Mouse (Mus musculus) CH12.LX (cell line): ENCODE data around the gene Zdhhc23. TPM values are rescaled to one million over a fixed set of nuclear protein-coding genes. Genes with fewer than 3 reads are reported as not detected.

Experiments used
- DNase-seq: peaks from one replicate; pipeline ENCODE4 v3.0.0-alpha.2; 2013; ENCODE audit errors: extremely low read depth
- H3K27ac ChIP-seq: 2 replicates; pipeline ENCODE4 v1.5.1; 2012; ENCODE audit warnings: low read depth, mild to moderate bottlenecking, control low read depth, moderate library complexity; ENCODE audit not compliant: insufficient read depth
- H3K27me3 ChIP-seq: replicated peaks from 2 replicates; pipeline ENCODE3; 2012; ENCODE audit warnings: inconsistent platforms
- H3K36me3 ChIP-seq, 2 experiments: replicated peaks in 1 of 2; 2 replicates each; pipeline versions ENCODE3 to v1.6.1; 2012; ENCODE audit warnings: inconsistent platforms in 1 of 2, low read length in 1 of 2, mild to moderate bottlenecking in 1 of 2, mixed read lengths in 1 of 2, moderate library complexity in 1 of 2; ENCODE audit not compliant: control insufficient read depth in 1 of 2, insufficient read depth in 1 of 2
- H3K4me1 ChIP-seq, 2 experiments: 2 replicates each; pipeline ENCODE4 v1.6.1; 2012; ENCODE audit warnings: inconsistent platforms in 1 of 2, moderate library complexity in 1 of 2; ENCODE audit not compliant: insufficient read depth in 2 of 2, control insufficient read depth in 1 of 2
- H3K4me2 ChIP-seq: 2 replicates; pipeline ENCODE4 v1.6.1; 2012; ENCODE audit warnings: low read depth, mild to moderate bottlenecking, control low read depth; ENCODE audit not compliant: poor library complexity, insufficient read depth, severe bottlenecking
- H3K4me3 ChIP-seq, 3 experiments: fragments of 150-350 bp in 1 of 3; sonication (generic) in 1 of 3; replicated peaks in 1 of 3; 2 replicates each; pipeline versions ENCODE3 to v1.5.1; 2011 to 2012; ENCODE audit warnings: low read depth in 2 of 3, low read length in 2 of 3, mild to moderate bottlenecking in 2 of 3, moderate library complexity in 2 of 3, control low read depth in 1 of 3, improper control_type of control experiment in 1 of 3, inconsistent platforms in 1 of 3, mixed read lengths in 1 of 3; ENCODE audit not compliant: poor library complexity in 1 of 3
- H3K79me2 ChIP-seq: replicated peaks from 2 replicates; pipeline ENCODE4 v1.6.1; 2012; ENCODE audit warnings: mild to moderate bottlenecking, moderate library complexity; ENCODE audit not compliant: control insufficient read depth, poor library complexity, insufficient read depth, severe bottlenecking; ENCODE audit errors: extremely low read depth
- H3K9ac ChIP-seq: 2 replicates; pipeline ENCODE4 v1.6.1; 2012; ENCODE audit warnings: low read depth, mild to moderate bottlenecking, control low read depth, moderate library complexity; ENCODE audit not compliant: insufficient read depth
- H3K9me3 ChIP-seq: replicated peaks from 2 replicates; pipeline ENCODE3; 2012; ENCODE audit warnings: low read length, inconsistent platforms, mixed read lengths
- BHLHE40 ChIP-seq: IDR thresholded peaks from 2 replicates; pipeline ENCODE4 v1.6.1; 2011; ENCODE audit warnings: mild to moderate bottlenecking, low read depth, low read length, improper control_type of control experiment
- CHD1 ChIP-seq: IDR thresholded peaks from 2 replicates; pipeline ENCODE4 v1.6.1; 2012; ENCODE audit warnings: low read depth, low read length, improper control_type of control experiment, inconsistent platforms
- CHD2 ChIP-seq: IDR thresholded peaks from 2 replicates; pipeline ENCODE4 v1.6.1; 2011; ENCODE audit warnings: low read length, improper control_type of control experiment
- CTCF ChIP-seq, 2 experiments: IDR thresholded peaks in 1 of 2; conservative IDR thresholded peaks in 1 of 2; 2 replicates each; pipeline ENCODE4 v1.5.1; 2011 to 2012; ENCODE audit warnings: low read depth in 2 of 2, low read length in 2 of 2, improper control_type of control experiment in 1 of 2, inconsistent platforms in 1 of 2, mild to moderate bottlenecking in 1 of 2, moderate library complexity in 1 of 2
- ELF1 ChIP-seq: IDR thresholded peaks from 2 replicates; pipeline ENCODE4 v1.6.1; 2014; ENCODE audit warnings: low read depth, mild to moderate bottlenecking, inconsistent platforms, low read length, improper control_type of control experiment
- EP300 ChIP-seq: IDR thresholded peaks from 2 replicates; pipeline ENCODE4 v1.6.1; 2011; ENCODE audit warnings: low read length, improper control_type of control experiment
- ETS1 ChIP-seq: conservative IDR thresholded peaks from 2 replicates; pipeline ENCODE4 v1.6.1; 2012; ENCODE audit warnings: low read depth, mild to moderate bottlenecking, inconsistent platforms, low read length, improper control_type of control experiment, moderate library complexity
- GABPA ChIP-seq: IDR thresholded peaks from 2 replicates; pipeline ENCODE4 v1.6.1; 2012; ENCODE audit warnings: low read depth, low read length, improper control_type of control experiment, inconsistent platforms; ENCODE audit not compliant: insufficient replicate concordance
- IRF4 ChIP-seq: IDR thresholded peaks from 2 replicates; pipeline ENCODE4 v1.6.1; 2014; ENCODE audit warnings: low read depth, mild to moderate bottlenecking, inconsistent platforms, low read length, improper control_type of control experiment
- JUN ChIP-seq: IDR thresholded peaks from 2 replicates; pipeline ENCODE4 v1.6.1; 2011; ENCODE audit warnings: low read depth, mild to moderate bottlenecking, low read length, improper control_type of control experiment, moderate library complexity; ENCODE audit not compliant: insufficient read depth
- JUND ChIP-seq: conservative IDR thresholded peaks from 2 replicates; pipeline ENCODE4 v1.6.1; 2011; ENCODE audit warnings: low read depth, low read length, improper control_type of control experiment
- KAT2A ChIP-seq: IDR thresholded peaks from 2 replicates; pipeline ENCODE4 v1.6.1; 2012; ENCODE audit warnings: low read length, improper control_type of control experiment, inconsistent platforms; ENCODE audit not compliant: insufficient replicate concordance
- MAFK ChIP-seq: IDR thresholded peaks from 2 replicates; pipeline ENCODE4 v1.6.1; 2011; ENCODE audit warnings: low read length, improper control_type of control experiment; ENCODE audit not compliant: insufficient replicate concordance
- MAX ChIP-seq: IDR thresholded peaks from 2 replicates; pipeline ENCODE4 v1.6.1; 2011; ENCODE audit warnings: low read length, improper control_type of control experiment
- MEF2A ChIP-seq: IDR thresholded peaks from 2 replicates; pipeline ENCODE4 v1.6.1; 2014; ENCODE audit warnings: low read depth, mild to moderate bottlenecking, inconsistent platforms, low read length, improper control_type of control experiment, borderline replicate concordance
- MXI1 ChIP-seq: IDR thresholded peaks from 2 replicates; pipeline ENCODE4 v1.6.1; 2011; ENCODE audit warnings: mild to moderate bottlenecking, low read depth, low read length, improper control_type of control experiment
- NELFE ChIP-seq: IDR thresholded peaks from 2 replicates; pipeline ENCODE4 v1.6.1; 2011; ENCODE audit warnings: low read depth, low read length, improper control_type of control experiment
- NRF1 ChIP-seq: IDR thresholded peaks from 2 replicates; pipeline ENCODE4 v1.6.1; 2014; ENCODE audit warnings: low read depth, mild to moderate bottlenecking, inconsistent platforms, low read length, improper control_type of control experiment, moderate library complexity
- POLR2A ChIP-seq: IDR thresholded peaks from 2 replicates; pipeline ENCODE4 v1.6.1; 2011; ENCODE audit warnings: low read depth, mild to moderate bottlenecking, improper control_type of control experiment, low read length
- POLR2AphosphoS2 ChIP-seq: IDR thresholded peaks from 2 replicates; pipeline ENCODE4 v1.6.1; 2011; ENCODE audit warnings: low read depth, low read length, improper control_type of control experiment
- RCOR1 ChIP-seq: conservative IDR thresholded peaks from 2 replicates; pipeline ENCODE4 v1.6.1; 2012; ENCODE audit warnings: low read depth, mild to moderate bottlenecking, inconsistent platforms, low read length, improper control_type of control experiment
- SIN3A ChIP-seq: IDR thresholded peaks from 2 replicates; pipeline ENCODE4 v1.6.1; 2012; ENCODE audit warnings: low read length, improper control_type of control experiment, inconsistent platforms
- SMC3 ChIP-seq: IDR thresholded peaks from 2 replicates; pipeline ENCODE4 v1.6.1; 2011; ENCODE audit warnings: low read depth, low read length, improper control_type of control experiment
- TBP ChIP-seq: conservative IDR thresholded peaks from 2 replicates; pipeline ENCODE4 v1.6.1; 2011; ENCODE audit warnings: low read depth, low read length, improper control_type of control experiment
- TCF12 ChIP-seq: IDR thresholded peaks from 2 replicates; pipeline ENCODE4 v1.6.1; 2014; ENCODE audit warnings: low read depth, mild to moderate bottlenecking, inconsistent platforms, low read length, improper control_type of control experiment
- UBTF ChIP-seq: IDR thresholded peaks from 2 replicates; pipeline ENCODE4 v1.6.1; 2012; ENCODE audit warnings: low read depth, mild to moderate bottlenecking, inconsistent platforms, low read length, improper control_type of control experiment, moderate library complexity
- USF1 ChIP-seq: IDR thresholded peaks from 2 replicates; pipeline ENCODE4 v1.6.1; 2014; ENCODE audit warnings: low read depth, mild to moderate bottlenecking, inconsistent platforms, low read length, improper control_type of control experiment
- USF2 ChIP-seq: conservative IDR thresholded peaks from 2 replicates; pipeline ENCODE4 v1.6.1; 2011; ENCODE audit warnings: low read depth, low read length, improper control_type of control experiment
- ZC3H11A ChIP-seq: IDR thresholded peaks from 2 replicates; pipeline ENCODE4 v1.6.1; 2012; ENCODE audit warnings: low read depth, mild to moderate bottlenecking, inconsistent platforms, low read length, improper control_type of control experiment
- ZKSCAN1 ChIP-seq: IDR thresholded peaks from 2 replicates; pipeline ENCODE4 v1.6.1; 2012; ENCODE audit warnings: low read depth, inconsistent platforms, low read length, improper control_type of control experiment, borderline replicate concordance
- dilution Hi-C: fragments of 300-500 bp; cut with MboI; formaldehyde crosslinking; loops from 2 replicates; pipeline ENCODE4 v1.14.3; 2020; ENCODE audit warnings: low sequenced_read_pairs; ENCODE audit not compliant: extremely low pct_unique_long_range_greater_than_20kb, extremely low pct_ligation_motif_present
- in situ Hi-C: fragments of 300-500 bp; cut with MboI; formaldehyde crosslinking; loops from 3 replicates; pipeline ENCODE4 v1.14.3; 2019; ENCODE audit warnings: low sequenced_read_pairs, low pct_ligation_motif_present, low pct_unique_long_range_greater_than_20kb, mixed read lengths
- polyA plus RNA-seq: library from polyadenylated mRNA; unstranded; fragments of >175 nt; gene quantifications from 2 replicates; pipeline ENCODE4 v1.2.1, GENCODE M21; 2012; ENCODE audit warnings: low read depth; ENCODE audit not compliant: insufficient read length
- total RNA-seq, 2 experiments: library from RNA; depleted of rRNA; stranded (reverse); fragments of 300-350 nt in 1 of 2; fragments of >200 nt in 1 of 2; gene quantifications; 2 replicates each; pipeline ENCODE4 v1.2.3; 2012 to 2014

The Zdhhc23 gene
- total RNA-seq (2012; rRNA removed) (0.59 and 0.68 TPM in 2 replicates), total RNA-seq (2014; rRNA removed) (0.07 and 0.20 TPM in 2 replicates), polyA plus RNA-seq (0.46 and 0.55 TPM in 2 replicates)

DNA sequence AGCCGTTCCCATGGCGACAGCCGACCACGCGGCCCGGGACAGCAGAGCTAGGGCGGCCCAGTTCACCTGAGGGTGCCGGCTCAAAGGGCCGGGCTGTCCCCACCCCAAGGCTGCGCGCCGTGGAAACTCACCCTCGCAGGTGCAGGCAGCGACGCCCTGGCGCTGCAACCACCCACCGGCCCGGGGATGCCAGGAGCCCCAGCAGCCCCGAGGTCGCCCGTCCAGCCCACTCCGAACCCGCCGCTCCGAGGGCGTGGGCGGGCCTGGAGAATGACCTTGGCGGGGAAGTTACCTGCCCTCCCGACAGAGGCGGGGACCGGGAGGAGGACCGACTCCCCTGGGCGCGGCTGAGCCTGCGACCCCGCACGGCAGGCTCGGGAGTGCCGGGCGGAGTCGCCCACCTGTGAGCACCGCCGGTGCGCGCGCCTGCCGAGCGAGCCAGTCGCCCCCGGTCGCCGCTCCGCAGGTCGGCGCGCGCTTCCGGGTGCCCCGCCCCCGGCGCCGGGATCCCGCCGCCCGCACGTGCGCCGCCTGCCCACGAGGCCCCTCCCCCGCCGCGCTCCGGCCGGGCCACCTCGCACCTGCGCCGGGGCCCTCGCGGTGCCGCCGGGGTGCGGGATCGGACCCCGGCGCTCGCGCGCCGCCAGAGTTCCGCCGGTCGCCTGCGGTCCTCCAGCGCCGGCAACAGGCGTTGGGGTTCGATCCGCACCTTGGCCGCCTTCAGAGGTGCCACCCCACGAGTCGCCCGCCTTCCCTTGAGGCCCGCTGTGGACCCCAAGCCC is at the start of gene Zdhhc23:
Zdhhc23 (minus strand) TSS at position 464 of the 782 bp plus-strand sequence.
- H3K9me3 ChIP-seq: no peaks in the 10 kb centered on the region
- no peaks in the 10 kb centered on the region for H3K79me2 ChIP-seq
- H3K4me1 ChIP-seq: peaks cover 0 to 7% of the 10 kb centered on the region in 2 experiments; a peak in 1 of 4 replicates
- peaks cover 11% of the 10 kb centered on the region for H3K27me3 ChIP-seq
- DNase-seq: no peak
- in situ Hi-C loops (no loop called here), dilution Hi-C loops (no loop called here)
- H3K36me3 ChIP-seq: no peaks in the 10 kb centered on the region
- H3K27ac ChIP-seq: no peak within 1 kb of the TSS
- H3K4me2 ChIP-seq: peak within 1 kb of the TSS; percentile 75
- no peak for TF ChIP-seq JUND
- TF ChIP-seq MEF2A: no peak; the same call in 1 of the 2 replicates
- peak; percentile 66 for TF ChIP-seq NRF1
- TF ChIP-seq RCOR1: no peak
- TF ChIP-seq SIN3A: 0 out of 2 replicates have a peak, but pooled peaks have one; percentile 54
- no peak for TF ChIP-seq GABPA
- no peak for TF ChIP-seq TBP
- peak; percentile 71; the same call in 1 of the 2 replicates for TF ChIP-seq MXI1
- no peak for TF ChIP-seq SMC3
- no peak for TF ChIP-seq CHD1
- peak; percentile 87 for TF ChIP-seq BHLHE40
- TF ChIP-seq ZC3H11A: no peak
- TF ChIP-seq CTCF (conservative IDR thresholded peaks at IDR 0.05 in 1 of 2, IDR thresholded peaks at IDR 0.05 in 1 of 2; ENCODE audit: low read depth in 2 of 2, low read length in 2 of 2): no peak
- TF ChIP-seq MAX: no peak; the same call in 1 of the 2 replicates
- no peak for TF ChIP-seq ETS1
- TF ChIP-seq KAT2A: no peak
- TF ChIP-seq IRF4: no peak
- TF ChIP-seq ELF1: peak; percentile 81
- TF ChIP-seq EP300: no peak
- no peak for TF ChIP-seq POLR2AphosphoS2
- no peak for TF ChIP-seq USF1
- TF ChIP-seq MAFK: no peak
- TF ChIP-seq TCF12: peak; percentile 20; the same call in 1 of the 2 replicates
- TF ChIP-seq CHD2: no peak
- TF ChIP-seq ZKSCAN1: no peak
- no peak for TF ChIP-seq NELFE
- peak; percentile 29; the same call in 1 of the 2 replicates for TF ChIP-seq POLR2A
- peak; percentile 70 for TF ChIP-seq UBTF
- no peak for TF ChIP-seq USF2
- no peak for TF ChIP-seq JUN
- H3K4me3 ChIP-seq: peak within 1 kb of the TSS; percentile 29 to 78 (median 56)
- H3K9ac ChIP-seq: peak within 1 kb of the TSS; percentile 14; the same call in 1 of the 2 replicates
